Mouse (Mus musculus): Measurements from ENCODE around the gene Fam118a.
A peak's percentile ranks its signal among the peaks of the same experiment; 100 is the strongest.
"Not testable (repeated sequence)": the region's sequence is repeated elsewhere in the genome, so short reads cannot be mapped to it uniquely, and the experiment has no call there.

The Fam118a gene

GRCm38 (mm10) chr15:85028648-85029047 lies at the start of gene Fam118a:
Gene Fam118a (plus strand): TSS chr15:85028948.
- DNase-seq = not testable (repeated sequence)

GRCm38 (mm10) chr15:84981609-84982313 lies 47.0 kb upstream of the Fam118a start:
- no peak for DNase-seq

GRCm38 (mm10) chr15:84982888-84983287 lies 45.9 kb upstream of the Fam118a start:
- no peak for DNase-seq

GRCm38 (mm10) chr15:84983721-84984120 lies 45.0 kb upstream of the Fam118a start:
- no peak for DNase-seq

GRCm38 (mm10) chr15:84985516-84986160 lies 43.1 kb upstream of the Fam118a start:
- DNase-seq = no peak

- DNase-seq = no peak
Observed at GRCm38 (mm10) chr15:84986171-84987019, 42.4 kb upstream of the Fam118a start.

GRCm38 (mm10) chr15:84987020-84987815 lies 41.5 kb upstream of the Fam118a start:
- DNase-seq = peak; percentile 43

GRCm38 (mm10) chr15:84987874-84988825 lies 40.6 kb upstream of the Fam118a start, which contains the start of gene 5031439G07Rik:
Gene 5031439G07Rik (minus strand): TSS chr15:84988551.
- peak; percentile 97 for DNase-seq

- no peak for DNase-seq
Observed at GRCm38 (mm10) chr15:84989098-84989497, 39.6 kb upstream of the Fam118a start.

GRCm38 (mm10) chr15:84989771-84990170 lies 39.0 kb upstream of the Fam118a start:
- DNase-seq = no peak

- DNase-seq = no peak
Observed at GRCm38 (mm10) chr15:84994498-84994897, 34.2 kb upstream of the Fam118a start.

GRCm38 (mm10) chr15:84995041-84995440 lies 33.7 kb upstream of the Fam118a start:
- no peak for DNase-seq

GRCm38 (mm10) chr15:84995967-84996366 lies 32.8 kb upstream of the Fam118a start:
- peak; percentile 63 for DNase-seq

GRCm38 (mm10) chr15:84997768-84998454 lies 30.8 kb upstream of the Fam118a start:
- no peak for DNase-seq

- no peak for DNase-seq
Observed at GRCm38 (mm10) chr15:84999911-85000310, 28.8 kb upstream of the Fam118a start.

GRCm38 (mm10) chr15:85000984-85001982 lies 27.5 kb upstream of the Fam118a start:
- peak; percentile 84 for DNase-seq

GRCm38 (mm10) chr15:85009666-85010065 lies 19.1 kb upstream of the Fam118a start:
- no peak for DNase-seq

GRCm38 (mm10) chr15:85011895-85012661 lies 16.7 kb upstream of the Fam118a start:
- no peak for DNase-seq

- DNase-seq = peak; percentile 48
Observed at GRCm38 (mm10) chr15:85012662-85013054, 16.1 kb upstream of the Fam118a start.
